22 mouse cellular contexts compared by ENCODE assay signal in the genomic region with DNA sequence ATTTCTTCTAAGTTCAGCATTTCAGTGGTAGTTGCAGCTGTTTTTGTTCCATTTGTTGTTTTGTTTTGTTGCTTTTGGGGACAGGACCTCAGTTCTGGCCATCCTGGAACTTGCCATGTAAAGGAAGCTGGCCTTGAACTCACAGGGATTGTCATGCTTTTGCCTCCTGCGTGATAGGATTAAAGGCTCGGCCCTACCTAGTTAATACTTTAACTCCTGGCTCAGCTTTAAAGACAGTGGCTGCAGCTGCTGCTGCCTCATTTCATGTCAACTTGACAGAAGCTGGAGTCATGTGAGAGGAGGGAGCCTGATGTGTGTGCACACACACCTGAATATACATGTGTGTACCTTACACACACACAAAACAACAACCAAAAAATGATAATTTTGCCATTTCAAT. TPM values are rescaled to one million over a fixed set of nuclear protein-coding genes. Genes with fewer than 3 reads are reported as not detected.
"Had no signal": no experiment of that assay in that cellular context is flagged by ENCODE, and none has a peak within 500 bp of the region (broad histone marks: within the 10 kb centered on the region; RNA-seq: fewer than 3 reads in every experiment).

No protein-coding gene starts in this region.

- ATAC-seq: intestine, postnatal 0 days; liver, postnatal 0 days; lung, postnatal 0 days; midbrain, embryonic 13.5 days; midbrain, embryonic 16.5 days had no signal

- H3K36me3 ChIP-seq: midbrain, embryonic 13.5 days; neural tube, embryonic 13.5 days; stomach, embryonic 15.5 days had no signal

- H3K27ac ChIP-seq: left cerebral cortex, adult 2 months; midbrain, embryonic 10.5 days; midbrain, embryonic 13.5 days; neural tube, embryonic 13.5 days; stomach, embryonic 15.5 days had no signal

- H3K4me3 ChIP-seq: left cerebral cortex, adult 2 months; liver, embryonic 13.5 days; megakaryocyte, embryonic 14.5 days; midbrain, embryonic 10.5 days; midbrain, embryonic 13.5 days; myocyte; neural tube, embryonic 13.5 days; stomach, embryonic 15.5 days had no signal

- H3K9ac ChIP-seq: liver, embryonic 13.5 days; liver, postnatal 0 days; lung, embryonic 14.5 days; midbrain, embryonic 13.5 days; neural tube, embryonic 13.5 days; stomach, embryonic 15.5 days had no signal

- H3K27me3 ChIP-seq: midbrain, embryonic 13.5 days; neural tube, embryonic 13.5 days; stomach, embryonic 15.5 days had no signal

- H3K4me2 ChIP-seq: liver, embryonic 13.5 days; lung, embryonic 14.5 days; midbrain, embryonic 13.5 days; neural tube, embryonic 13.5 days; stomach, embryonic 15.5 days had no signal

- H3K4me1 ChIP-seq: midbrain, embryonic 10.5 days; midbrain, embryonic 13.5 days; neural tube, embryonic 13.5 days; stomach, embryonic 15.5 days had no signal

- DNase-seq: layer of hippocampus, postnatal 36 days; liver, embryonic 13.5 days; liver, postnatal 0 days; lung, embryonic 14.5 days; retina, postnatal 1 day; right cerebral cortex, postnatal 25 days; spleen, adult 18-20 months; thymus, postnatal 25 days had no signal

- H3K9me3 ChIP-seq: stomach, embryonic 15.5 days had no signal

RNA-seq across cellular contexts. Expression of gene Gm49366, which starts 5.3 kb away (rescaled TPM):
- polyA plus RNA-seq: intestine, embryonic 14.5 days; intestine, postnatal 0 days; limb, embryonic 11.5 days; limb, embryonic 14.5 days; liver, postnatal 0 days; lung, embryonic 14.5 days; lung, postnatal 0 days; midbrain, embryonic 10.5 days; midbrain, embryonic 13.5 days; midbrain, embryonic 16.5 days; myocyte; neural tube, embryonic 13.5 days; stomach, embryonic 15.5 days; thymus, postnatal 0 days had no signal

RNA-seq across cellular contexts. Expression of gene Acot4, which starts 5.9 kb away (rescaled TPM):
- polyA plus RNA-seq: myocyte had no signal

RNA-seq across cellular contexts. Expression of gene Acot3, which starts 7.9 kb away (rescaled TPM):
- polyA plus RNA-seq: lung, postnatal 0 days; myocyte; thymus, postnatal 0 days had no signal

RNA-seq across cellular contexts. Expression of gene Acot5, which starts 25.1 kb away (rescaled TPM):
- polyA plus RNA-seq: intestine, embryonic 14.5 days; limb, embryonic 11.5 days; liver, embryonic 13.5 days; lung, embryonic 14.5 days; lung, postnatal 0 days; midbrain, embryonic 10.5 days; midbrain, embryonic 13.5 days; myocyte had no signal
